Mouse (Mus musculus): ENCODE measurements around the gene Olfr1328.
"Not testable (repeated sequence)": the region's sequence is repeated elsewhere in the genome, so short reads cannot be mapped to it uniquely, and the experiment has no call there.

Olfr1328 gene

GRCm38 (mm10) chr4:118938512-118938911 lies at the start of gene Olfr1328:
Gene Olfr1328, minus strand, starts transcription at chr4:118938612.
- DNase-seq (ENCODE audit: extremely low spot score, low spot score): no peak

- DNase-seq (ENCODE audit: extremely low spot score, low spot score): no peak
Measured at GRCm38 (mm10) chr4:118985291-118985690, 46.9 kb upstream of the Olfr1328 start.

GRCm38 (mm10) chr4:118973281-118973680 lies 34.9 kb upstream of the Olfr1328 start:
- DNase-seq (ENCODE audit: extremely low spot score, low spot score): no peak

GRCm38 (mm10) chr4:118967711-118968110 lies 29.3 kb upstream of the Olfr1328 start:
- no peak for DNase-seq (ENCODE audit: extremely low spot score, low spot score)

GRCm38 (mm10) chr4:118961141-118961628 lies 22.8 kb upstream of the Olfr1328 start, which contains the start of gene Lao1:
Gene Lao1, plus strand, starts transcription at chr4:118961578.
- DNase-seq (ENCODE audit: extremely low spot score, low spot score): no peak

- no peak for DNase-seq (ENCODE audit: extremely low spot score, low spot score)
Measured at GRCm38 (mm10) chr4:118958812-118959211, 20.4 kb upstream of the Olfr1328 start.

GRCm38 (mm10) chr4:118931326-118931725 lies 7.1 kb downstream of the Olfr1328 start:
- DNase-seq (ENCODE audit: extremely low spot score, low spot score): not testable (repeated sequence)

- DNase-seq (ENCODE audit: extremely low spot score, low spot score): not testable (repeated sequence)
Measured at GRCm38 (mm10) chr4:118917365-118917764, 21.0 kb downstream of the Olfr1328 start, which contains the start of gene Olfr1329. Gene Olfr1329, minus strand, starts transcription at chr4:118917465.

GRCm38 (mm10) chr4:118901981-118902380 lies 36.4 kb downstream of the Olfr1328 start:
- no peak for DNase-seq (ENCODE audit: extremely low spot score, low spot score)

GRCm38 (mm10) chr4:118888297-118888696 lies 50.1 kb downstream of the Olfr1328 start, which contains the start of gene Olfr1330:
Gene Olfr1330, plus strand, starts transcription at chr4:118888597.
- DNase-seq (ENCODE audit: extremely low spot score, low spot score): no peak
